Mouse (Mus musculus): Measurements from ENCODE around the gene Nup98. TPM values are rescaled to one million over a fixed set of nuclear protein-coding genes. Genes with fewer than 3 reads are reported as not detected.

Nup98 gene
- polyA plus RNA-seq, 1 experiment from 2014 or later: 27.4 TPM

- H3K9ac ChIP-seq (replicated peaks): no peak overlapping the region
These were observed 37.2 kb upstream of the Nup98 start for GRCm38 (mm10) chr7:102246956-102247797.

GRCm38 (mm10) chr7:102246265-102246664 is 36.3 kb upstream of the Nup98 start:
- peaks cover 45% of the 10 kb centered on the region for H3K4me1 ChIP-seq (replicated peaks)
- no peak overlapping the region for H3K27ac ChIP-seq
- no peak overlapping the region for H3K4me2 ChIP-seq (replicated peaks)
- H3K9me3 ChIP-seq: no peaks in the 10 kb centered on the region
- H3K27me3 ChIP-seq: no peaks in the 10 kb centered on the region
- no peak overlapping the region for H3K9ac ChIP-seq (replicated peaks)
- H3K4me3 ChIP-seq (replicated peaks): no peak overlapping the region
- no peak for ATAC-seq
- H3K36me3 ChIP-seq: no peaks in the 10 kb centered on the region
- 49% methylated on average over 6 of the region's 6 CpGs for WGBS

More at GRCm38 (mm10) chr7:102246956-102247797, 37.2 kb upstream of the Nup98 start:
- Histone ChIP-seq H3K4me3 (replicated peaks) (no peak overlapping the region), H3K4me2 (replicated peaks) (no peak overlapping the region), H3K27ac (no peak overlapping the region), H3K27me3 (no peaks in the 10 kb centered on the region), H3K4me1 (replicated peaks) (peaks cover 46% of the 10 kb centered on the region), H3K36me3 (no peaks in the 10 kb centered on the region), H3K9me3 (no peaks in the 10 kb centered on the region)
- no peak for ATAC-seq
- WGBS: 54% methylated on average over 12 of the region's 12 CpGs

GRCm38 (mm10) chr7:102245775-102246174 is 35.8 kb upstream of the Nup98 start:
- ATAC-seq: no peak
- Histone ChIP-seq H3K4me1 (replicated peaks) (peaks cover 43% of the 10 kb centered on the region), H3K4me2 (replicated peaks) (no peak overlapping the region), H3K4me3 (replicated peaks) (no peak overlapping the region), H3K27ac (no peak overlapping the region), H3K9me3 (no peaks in the 10 kb centered on the region), H3K36me3 (no peaks in the 10 kb centered on the region), H3K27me3 (no peaks in the 10 kb centered on the region), H3K9ac (replicated peaks) (no peak overlapping the region)
- 0% methylated on average over 1 of the region's 1 CpGs for WGBS

- Histone ChIP-seq H3K27me3 (no peaks in the 10 kb centered on the region), H3K9me3 (no peaks in the 10 kb centered on the region), H3K4me3 (replicated peaks) (no peak overlapping the region), H3K4me1 (replicated peaks) (peaks cover 43% of the 10 kb centered on the region), H3K36me3 (peaks cover under 1% of the 10 kb centered on the region), H3K27ac (no peak overlapping the region), H3K4me2 (replicated peaks) (no peak overlapping the region), H3K9ac (replicated peaks) (no peak overlapping the region)
- 88% methylated on average over 3 of the region's 3 CpGs for WGBS
- no peak for ATAC-seq
These were observed 35.0 kb upstream of the Nup98 start for GRCm38 (mm10) chr7:102244782-102245535.

- Histone ChIP-seq H3K27ac (no peak overlapping the region), H3K27me3 (no peaks in the 10 kb centered on the region), H3K9ac (replicated peaks) (no peak overlapping the region), H3K9me3 (no peaks in the 10 kb centered on the region), H3K4me2 (replicated peaks) (no peak overlapping the region), H3K36me3 (peaks cover 12% of the 10 kb centered on the region), H3K4me3 (replicated peaks) (no peak overlapping the region), H3K4me1 (replicated peaks) (peaks cover 34% of the 10 kb centered on the region)
- ATAC-seq: no peak
- WGBS: 97% methylated on average over 2 of the region's 2 CpGs
These were observed 33.9 kb upstream of the Nup98 start for GRCm38 (mm10) chr7:102243870-102244269.

- Histone ChIP-seq H3K9me3 (no peaks in the 10 kb centered on the region), H3K27me3 (no peaks in the 10 kb centered on the region), H3K4me2 (replicated peaks) (no peak overlapping the region), H3K4me1 (replicated peaks) (peaks cover 25% of the 10 kb centered on the region), H3K4me3 (replicated peaks) (no peak overlapping the region), H3K9ac (replicated peaks) (no peak overlapping the region), H3K36me3 (peaks cover 19% of the 10 kb centered on the region), H3K27ac (no peak overlapping the region)
- ATAC-seq: no peak
- WGBS: 85% methylated on average over 3 of the region's 3 CpGs
These were observed 32.9 kb upstream of the Nup98 start for GRCm38 (mm10) chr7:102242917-102243316.

GRCm38 (mm10) chr7:102242371-102242770 is 32.4 kb upstream of the Nup98 start:
- Histone ChIP-seq H3K4me1 (replicated peaks) (peaks cover 19% of the 10 kb centered on the region), H3K9ac (replicated peaks) (no peak overlapping the region), H3K36me3 (peaks cover 25% of the 10 kb centered on the region), H3K27ac (no peak overlapping the region), H3K9me3 (no peaks in the 10 kb centered on the region), H3K4me2 (replicated peaks) (no peak overlapping the region), H3K4me3 (replicated peaks) (no peak overlapping the region), H3K27me3 (no peaks in the 10 kb centered on the region)
- no peak for ATAC-seq
- WGBS: 85% methylated on average over 5 of the region's 5 CpGs

GRCm38 (mm10) chr7:102239591-102239990 is 29.6 kb upstream of the Nup98 start:
- Histone ChIP-seq H3K9me3 (no peaks in the 10 kb centered on the region), H3K27me3 (no peaks in the 10 kb centered on the region), H3K4me3 (replicated peaks) (no peak overlapping the region), H3K27ac (no peak overlapping the region), H3K4me2 (replicated peaks) (no peak overlapping the region), H3K9ac (replicated peaks) (no peak overlapping the region), H3K4me1 (replicated peaks) (no peaks in the 10 kb centered on the region), H3K36me3 (peaks cover 48% of the 10 kb centered on the region)
- 94% methylated on average over 16 of the region's 16 CpGs for WGBS
- peak; percentile 15; the same call in 1 of the 2 replicates for ATAC-seq

GRCm38 (mm10) chr7:102238686-102239286 is 28.8 kb upstream of the Nup98 start:
- no peak for ATAC-seq
- Histone ChIP-seq H3K27ac (no peak overlapping the region), H3K9me3 (no peaks in the 10 kb centered on the region), H3K4me1 (replicated peaks) (no peaks in the 10 kb centered on the region), H3K27me3 (no peaks in the 10 kb centered on the region), H3K36me3 (peaks cover 48% of the 10 kb centered on the region), H3K4me3 (replicated peaks) (no peak overlapping the region), H3K4me2 (replicated peaks) (no peak overlapping the region), H3K9ac (replicated peaks) (no peak overlapping the region)
- 88% methylated on average over 8 of the region's 8 CpGs for WGBS

- Histone ChIP-seq H3K9ac (replicated peaks) (no peak overlapping the region), H3K27ac (no peak overlapping the region), H3K4me3 (replicated peaks) (no peak overlapping the region), H3K9me3 (no peaks in the 10 kb centered on the region), H3K4me2 (replicated peaks) (no peak overlapping the region), H3K27me3 (no peaks in the 10 kb centered on the region), H3K36me3 (peaks cover 36% of the 10 kb centered on the region), H3K4me1 (replicated peaks) (no peaks in the 10 kb centered on the region)
- WGBS: 76% methylated on average over 4 of the region's 4 CpGs
- ATAC-seq: peak; percentile 55; the same call in 1 of the 2 replicates
These were observed 23.1 kb upstream of the Nup98 start for GRCm38 (mm10) chr7:102233059-102233458.

- H3K4me3 ChIP-seq (replicated peaks): no peak overlapping the region
- no peak for ATAC-seq
- no peak overlapping the region for H3K27ac ChIP-seq
- peaks cover 10% of the 10 kb centered on the region; the same call in 1 of the 2 replicates for H3K36me3 ChIP-seq
- H3K9me3 ChIP-seq: no peaks in the 10 kb centered on the region
- H3K9ac ChIP-seq (replicated peaks): no peak overlapping the region
- 96% methylated on average over 6 of the region's 6 CpGs for WGBS
- no peak overlapping the region for H3K4me2 ChIP-seq (replicated peaks)
- no peaks in the 10 kb centered on the region for H3K4me1 ChIP-seq (replicated peaks)
- no peaks in the 10 kb centered on the region for H3K27me3 ChIP-seq
These were observed 19.8 kb upstream of the Nup98 start for GRCm38 (mm10) chr7:102229814-102230213.

Data from midbrain, embryonic 13.5 days (tissue).